Mouse (Mus musculus) neural tube, embryonic 13.5 days (tissue): ENCODE measurements around the gene Flvcr1. TPM values are rescaled to one million over a fixed set of nuclear protein-coding genes. Genes with fewer than 3 reads are reported as not detected.

Experiments
- ATAC-seq: fragments of 200-750 bp; cut with Nextera tagmentation; 2 replicates; pipeline ENCODE4 v1.8.0; 2017; ENCODE audit warnings: low read depth, mild to moderate bottlenecking, moderate TSS enrichment, moderate library complexity
- H3K27ac ChIP-seq: fragments of 300-500 bp; sonication (generic); replicated peaks from 2 replicates; pipeline ENCODE4 v1.5.1; 2015; ENCODE audit warnings: moderate library complexity, mild to moderate bottlenecking, inconsistent platforms
- H3K27me3 ChIP-seq: fragments of 300-500 bp; sonication (generic); 2 replicates; pipeline ENCODE4 v1.6.1; 2015; ENCODE audit warnings: mild to moderate bottlenecking, inconsistent platforms
- H3K36me3 ChIP-seq: fragments of 300-500 bp; sonication (generic); 2 replicates; pipeline ENCODE4 v1.6.1; 2015; ENCODE audit warnings: mild to moderate bottlenecking, inconsistent platforms
- H3K4me1 ChIP-seq: fragments of 300-500 bp; sonication (generic); replicated peaks from 2 replicates; pipeline ENCODE4 v1.6.1; 2015; ENCODE audit warnings: inconsistent platforms
- H3K4me2 ChIP-seq: fragments of 300-500 bp; sonication (generic); 2 replicates; pipeline ENCODE4 v1.6.1; 2015; ENCODE audit warnings: inconsistent platforms, mild to moderate bottlenecking, moderate library complexity
- H3K4me3 ChIP-seq: fragments of 300-500 bp; sonication (generic); 2 replicates; pipeline ENCODE4 v1.5.1; 2015; ENCODE audit warnings: mild to moderate bottlenecking, inconsistent platforms
- H3K9ac ChIP-seq: fragments of 300-500 bp; sonication (generic); 2 replicates; pipeline ENCODE4 v1.6.1; 2015; ENCODE audit warnings: moderate library complexity, mild to moderate bottlenecking, inconsistent platforms
- H3K9me3 ChIP-seq: fragments of 300-500 bp; sonication (generic); 2 replicates; pipeline ENCODE4 v1.6.1; 2016; ENCODE audit warnings: inconsistent platforms
- WGBS: fragments of 180-500 bp; shearing (Covaris S2); methylation state at CpG from one replicate; pipeline ENCODE4 v1.1.7; 2015; 5-methylcytosine and 5-hydroxymethylcytosine counted together
- polyA plus RNA-seq: library from polyadenylated mRNA; unstranded; fragments of >200 nt; fragmentation: Nextera tagmentation; extraction: Ambion mirVana; gene quantifications from 2 replicates; pipeline ENCODE4 v1.2.1, GENCODE M21; 2015

Gene Flvcr1
- polyA plus RNA-seq, 1 experiment from 2014 or later, result 6.9 TPM

- Histone ChIP-seq H3K27me3 (no peaks in the 10 kb centered on the region), H3K27ac (no peak overlapping the region), H3K4me2 (no peak overlapping the region), H3K4me3 (no peak overlapping the region), H3K36me3 (peaks cover 15% of the 10 kb centered on the region), H3K4me1 (peaks cover 3% of the 10 kb centered on the region), H3K9me3 (no peaks in the 10 kb centered on the region), H3K9ac (no peak overlapping the region)
- 76% methylated on average over 3 of the region's 3 CpGs for WGBS
- no peak for ATAC-seq
These were observed 25.3 kb downstream of the Flvcr1 start for GRCm38 (mm10) chr1:191000686-191001085.

DNA sequence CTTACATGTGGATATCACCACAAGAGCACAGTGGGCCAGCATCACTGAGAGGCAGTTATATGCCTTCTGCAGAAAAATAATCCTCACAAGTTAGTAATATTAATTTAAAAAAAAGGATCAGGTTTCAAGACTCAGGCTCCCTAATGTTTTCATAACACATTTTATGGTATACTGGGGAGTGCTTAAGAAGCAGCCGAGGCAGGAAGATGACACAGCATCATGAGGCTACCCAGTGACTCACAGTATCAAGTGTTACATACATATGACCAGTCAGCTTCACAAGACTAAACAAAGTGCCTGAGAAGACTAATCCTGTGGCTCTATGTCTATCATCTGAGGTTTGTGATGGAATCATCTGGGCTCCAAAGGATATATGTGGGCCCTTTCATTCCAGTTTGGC is 27.9 kb downstream of the Flvcr1 start:
- 66% methylated on average over 1 of the region's 1 CpGs for WGBS
- Histone ChIP-seq H3K4me3 (no peak overlapping the region), H3K27ac (no peak overlapping the region), H3K9me3 (no peaks in the 10 kb centered on the region), H3K4me1 (peaks cover 6% of the 10 kb centered on the region), H3K36me3 (no peaks in the 10 kb centered on the region), H3K4me2 (no peak overlapping the region), H3K27me3 (no peaks in the 10 kb centered on the region), H3K9ac (no peak overlapping the region)
- no peak for ATAC-seq

DNA sequence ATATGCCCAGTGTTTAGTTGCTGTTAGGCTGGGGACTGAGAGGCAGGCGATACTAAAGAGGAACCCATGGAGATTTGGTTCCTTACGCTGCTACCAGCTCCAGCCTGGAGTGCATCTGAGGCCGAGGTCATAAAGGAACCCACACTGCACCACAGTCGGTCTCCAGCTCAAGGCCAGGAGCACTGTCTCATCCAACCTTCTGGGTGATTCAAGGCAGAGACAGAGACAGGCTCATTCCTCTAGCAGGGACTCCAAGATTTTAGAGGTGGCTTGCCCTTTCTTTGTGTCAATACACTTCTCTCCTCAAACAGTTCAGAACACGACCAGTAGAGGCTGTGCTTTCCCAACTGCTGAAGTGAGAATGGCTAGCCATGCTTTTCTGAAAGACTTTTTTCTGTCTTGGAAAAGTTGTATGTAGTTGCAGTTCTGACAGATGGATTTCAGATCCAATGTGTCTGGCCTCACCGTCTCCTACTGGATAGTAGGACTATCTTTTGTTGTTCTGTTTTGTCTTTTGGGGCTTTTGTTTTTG is 29.5 kb downstream of the Flvcr1 start:
- H3K27ac ChIP-seq, result no peak overlapping the region
- H3K4me1 ChIP-seq, result peaks cover 6% of the 10 kb centered on the region
- H3K4me2 ChIP-seq, result no peak overlapping the region
- ATAC-seq, result no peak
- no peak overlapping the region for H3K4me3 ChIP-seq
- no peaks in the 10 kb centered on the region for H3K36me3 ChIP-seq
- WGBS, result 78% methylated on average over 6 of the region's 6 CpGs
- H3K9me3 ChIP-seq, result no peaks in the 10 kb centered on the region
- no peak overlapping the region for H3K9ac ChIP-seq
- no peaks in the 10 kb centered on the region for H3K27me3 ChIP-seq

GRCm38 (mm10) chr1:190995548-190995947 is 30.4 kb downstream of the Flvcr1 start:
- Histone ChIP-seq H3K36me3 (no peaks in the 10 kb centered on the region), H3K27me3 (no peaks in the 10 kb centered on the region), H3K27ac (no peak overlapping the region), H3K9me3 (no peaks in the 10 kb centered on the region), H3K4me2 (no peak overlapping the region), H3K9ac (no peak overlapping the region), H3K4me3 (no peak overlapping the region), H3K4me1 (peaks cover 6% of the 10 kb centered on the region)
- 63% methylated on average over 7 of the region's 7 CpGs for WGBS
- ATAC-seq, result no peak

DNA sequence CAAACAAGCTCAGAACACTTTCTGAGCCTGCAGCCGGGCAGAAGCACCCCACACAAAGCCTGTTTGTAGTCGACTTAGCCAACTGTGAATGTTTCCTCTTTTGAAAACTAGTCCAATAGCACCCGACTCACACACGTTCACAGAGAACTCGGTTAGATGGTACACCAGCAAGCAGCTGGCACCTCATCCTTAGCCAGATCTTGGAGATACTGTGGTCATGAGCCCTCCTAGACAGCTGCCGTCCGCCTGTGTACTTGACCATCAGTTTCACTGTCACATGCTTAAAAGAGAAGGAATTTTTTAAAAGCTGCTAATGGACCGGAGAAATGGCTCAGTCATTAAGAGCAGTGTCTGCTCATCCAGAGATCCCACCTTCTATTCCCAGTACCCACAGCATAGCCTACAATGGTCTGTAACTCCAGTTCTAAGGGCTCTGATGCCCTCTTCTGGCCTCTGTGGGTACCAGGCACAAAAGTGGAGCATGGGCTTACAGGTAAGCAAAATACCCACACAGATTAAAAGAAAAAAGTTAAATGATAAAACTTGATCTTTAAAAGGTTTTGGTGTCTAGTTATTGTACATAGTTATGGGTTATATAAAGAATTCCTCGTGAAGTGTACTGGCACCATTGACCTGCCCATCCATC is 36.4 kb downstream of the Flvcr1 start:
- Histone ChIP-seq H3K4me1 (no peaks in the 10 kb centered on the region), H3K27me3 (no peaks in the 10 kb centered on the region), H3K4me3 (no peak overlapping the region), H3K4me2 (no peak overlapping the region), H3K9me3 (no peaks in the 10 kb centered on the region), H3K9ac (no peak overlapping the region), H3K27ac (no peak overlapping the region), H3K36me3 (no peaks in the 10 kb centered on the region)
- ATAC-seq, result no peak
- WGBS, result 83% methylated on average over 9 of the region's 9 CpGs

DNA sequence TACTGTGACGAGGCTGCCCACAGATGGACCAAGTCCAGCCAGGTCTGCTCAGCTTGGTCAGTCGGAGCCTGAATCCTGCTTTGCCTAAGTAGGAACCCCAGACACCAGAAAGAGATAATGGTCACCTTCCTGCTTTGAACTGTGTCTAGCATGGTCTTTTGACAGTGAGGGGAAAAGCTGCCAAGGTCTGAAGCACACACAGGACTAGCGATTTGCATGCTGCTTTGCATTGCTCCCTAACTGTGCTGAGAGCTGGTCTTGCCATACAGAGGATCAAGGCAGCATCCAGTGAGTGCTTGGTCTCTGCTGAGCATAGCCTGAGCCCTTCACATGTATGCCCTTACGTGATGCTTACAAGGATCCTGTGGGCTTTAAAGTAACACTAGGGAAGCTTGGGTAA is 44.5 kb downstream of the Flvcr1 start:
- 81% methylated on average over 4 of the region's 4 CpGs for whole genome bisulfite sequencing
- Histone ChIP-seq H3K36me3 (0 out of 2 replicates have a peak, but pooled peaks cover under 1% of the 10 kb centered on the region), H3K9ac (no peak overlapping the region), H3K27ac (no peak overlapping the region), H3K4me2 (no peak overlapping the region), H3K4me1 (peaks cover 23% of the 10 kb centered on the region), H3K27me3 (no peaks in the 10 kb centered on the region), H3K9me3 (no peaks in the 10 kb centered on the region), H3K4me3 (no peak overlapping the region)
- ATAC-seq, result no peak

DNA sequence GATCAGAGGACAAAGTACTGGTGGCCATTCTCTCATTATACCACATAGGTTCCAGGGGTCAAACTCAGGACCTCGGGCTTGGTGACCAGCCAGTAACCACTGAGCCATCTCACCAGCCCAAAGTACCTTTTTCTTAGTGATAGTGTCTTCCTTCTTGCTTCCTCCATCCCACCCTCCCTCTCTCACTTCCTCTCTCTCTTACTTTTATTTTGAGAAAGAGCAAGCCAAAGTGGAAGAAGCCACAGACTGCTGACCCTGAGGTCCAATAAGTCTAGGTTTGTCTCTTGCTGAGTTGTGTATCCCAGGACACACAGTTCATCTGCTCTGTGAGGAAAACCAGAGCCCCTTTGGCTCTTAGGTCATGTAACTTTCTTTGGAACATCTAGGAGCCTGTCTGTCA is 45.5 kb downstream of the Flvcr1 start:
- ATAC-seq, result no peak
- H3K9me3 ChIP-seq, result no peaks in the 10 kb centered on the region
- H3K4me3 ChIP-seq, result no peak overlapping the region
- WGBS, result 100% methylated on average over 1 of the region's 1 CpGs
- no peak overlapping the region for H3K9ac ChIP-seq
- no peak overlapping the region for H3K4me2 ChIP-seq
- no peak overlapping the region for H3K27ac ChIP-seq
- H3K27me3 ChIP-seq, result no peaks in the 10 kb centered on the region
- H3K36me3 ChIP-seq, result peaks cover 8% of the 10 kb centered on the region; the same call in 1 of the 2 replicates
- peaks cover 33% of the 10 kb centered on the region for H3K4me1 ChIP-seq

DNA sequence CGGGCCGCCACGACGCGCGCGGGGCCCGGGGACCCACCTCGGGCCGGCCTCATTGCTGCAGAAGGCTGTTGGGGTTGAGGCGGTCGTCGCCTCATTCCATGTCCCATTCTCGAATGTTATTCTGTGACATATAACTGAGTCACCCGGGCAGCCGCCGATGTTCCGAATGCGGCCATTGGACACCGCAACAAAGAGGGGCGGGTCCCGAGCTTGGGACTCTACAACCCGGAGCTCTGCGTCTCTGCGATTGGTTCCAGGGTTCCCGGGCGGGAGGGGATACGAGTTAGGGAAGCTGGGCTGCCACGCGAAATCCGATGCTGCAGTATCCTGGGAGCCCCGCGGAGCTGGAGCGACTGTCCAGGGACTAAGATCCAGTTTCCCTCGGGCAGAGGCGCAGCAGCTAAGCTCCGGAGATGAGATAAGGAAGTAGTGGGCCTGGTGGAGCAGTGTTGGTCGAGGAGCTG is 46.8 kb downstream of the Flvcr1 start, which contains the start of gene Vash2:
TSS of gene Vash2 (minus strand) at position 197 of the 464 bp plus-strand sequence.
- peak within 1 kb of the TSS; percentile 69 for H3K4me2 ChIP-seq
- peak within 1 kb of the TSS; percentile 98 for H3K27ac ChIP-seq
- H3K4me3 ChIP-seq, result peak within 1 kb of the TSS; percentile 83
- H3K4me1 ChIP-seq, result peaks cover 46% of the 10 kb centered on the region
- H3K9me3 ChIP-seq, result no peaks in the 10 kb centered on the region
- H3K36me3 ChIP-seq, result peaks cover 22% of the 10 kb centered on the region
- H3K9ac ChIP-seq, result peak within 1 kb of the TSS; percentile 91
- 0% methylated on average over 38 of the region's 38 CpGs for WGBS
- peak; percentile 98 for ATAC-seq
- no peaks in the 10 kb centered on the region for H3K27me3 ChIP-seq

DNA sequence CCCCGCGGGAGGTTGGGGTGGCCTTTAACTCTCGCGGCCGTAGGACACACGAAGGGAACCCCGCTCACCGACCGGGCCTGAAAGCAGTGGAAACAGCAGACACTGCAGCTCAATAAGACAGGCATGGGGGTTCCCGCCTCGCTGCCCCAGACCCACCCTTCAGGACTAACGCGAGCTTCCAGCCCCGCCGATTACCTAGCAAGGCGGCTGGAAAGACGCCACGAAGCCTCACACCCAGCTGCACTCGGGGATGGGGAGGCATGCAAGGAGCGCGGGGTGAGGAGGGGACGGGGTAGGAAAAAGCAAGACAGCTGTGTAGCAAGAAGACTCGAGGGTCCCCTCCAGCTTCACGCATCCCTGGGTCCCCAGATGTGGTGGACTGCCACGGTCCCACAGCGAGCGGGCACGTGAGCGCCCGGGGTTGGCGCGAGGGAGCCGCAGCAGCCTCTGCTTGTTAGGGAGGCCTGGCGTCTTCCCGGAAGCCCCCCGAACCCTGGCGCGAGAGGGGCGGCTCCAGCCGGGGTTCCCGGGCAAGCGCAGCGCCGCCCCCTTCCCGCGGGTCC is 47.4 kb downstream of the Flvcr1 start:
- peak; percentile 86 for ATAC-seq
- Histone ChIP-seq H3K4me2 (peak overlapping the region; percentile 69), H3K9ac (peak overlapping the region; percentile 91), H3K9me3 (no peaks in the 10 kb centered on the region), H3K4me3 (peak overlapping the region; percentile 83), H3K27me3 (no peaks in the 10 kb centered on the region), H3K36me3 (peaks cover 27% of the 10 kb centered on the region), H3K4me1 (peaks cover 49% of the 10 kb centered on the region), H3K27ac (peak overlapping the region; percentile 98)
- under 1% methylated on average over 46 of the region's 46 CpGs for WGBS

GRCm38 (mm10) chr1:190978001-190978400 is 48.0 kb downstream of the Flvcr1 start:
- peak; percentile 16; the same call in 1 of the 2 replicates for ATAC-seq
- WGBS, result 0% methylated on average over 22 of the region's 22 CpGs
- no peaks in the 10 kb centered on the region for H3K9me3 ChIP-seq
- H3K27me3 ChIP-seq, result no peaks in the 10 kb centered on the region
- H3K36me3 ChIP-seq, result peaks cover 33% of the 10 kb centered on the region
- H3K4me1 ChIP-seq, result peaks cover 55% of the 10 kb centered on the region
- peak overlapping the region; percentile 91 for H3K9ac ChIP-seq
- H3K4me3 ChIP-seq, result peak overlapping the region; percentile 83
- peak overlapping the region; percentile 69 for H3K4me2 ChIP-seq
- H3K27ac ChIP-seq, result peak overlapping the region; percentile 98

DNA sequence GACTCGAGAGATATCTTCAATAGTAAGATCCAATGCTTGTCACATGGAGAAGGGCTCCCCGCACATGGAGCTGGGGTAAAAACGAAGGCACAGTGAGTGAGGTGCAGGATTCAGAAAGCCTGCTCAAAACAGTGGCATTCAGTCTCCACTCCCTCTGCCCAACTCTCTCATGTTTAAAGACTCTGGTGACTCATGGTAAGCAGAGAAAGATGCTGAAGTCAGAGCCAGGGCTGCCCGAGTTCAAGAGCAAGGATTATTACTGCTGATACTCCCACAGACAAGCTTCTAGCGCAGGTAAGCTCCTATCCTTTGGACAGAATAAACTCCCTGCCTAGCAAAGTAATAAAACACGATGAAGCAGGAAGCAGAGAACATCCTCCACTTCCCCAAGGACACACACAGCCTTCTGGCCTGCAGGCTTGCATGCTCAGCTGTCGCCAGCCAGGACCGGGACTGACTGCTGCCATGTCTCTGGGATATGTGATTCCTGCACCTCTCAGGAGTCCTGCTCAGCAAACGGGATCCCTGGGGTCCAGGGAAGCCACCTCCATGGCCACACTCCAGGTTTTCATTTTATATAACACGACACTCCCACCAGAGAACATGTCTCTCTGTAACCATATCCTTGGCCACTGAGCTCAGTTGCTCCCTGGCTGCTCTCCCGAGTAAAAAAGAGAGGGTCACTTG is 48.9 kb downstream of the Flvcr1 start:
- H3K4me1 ChIP-seq, result peaks cover 64% of the 10 kb centered on the region
- 45% methylated on average over 11 of the region's 11 CpGs for WGBS
- ATAC-seq, result no peak

DNA sequence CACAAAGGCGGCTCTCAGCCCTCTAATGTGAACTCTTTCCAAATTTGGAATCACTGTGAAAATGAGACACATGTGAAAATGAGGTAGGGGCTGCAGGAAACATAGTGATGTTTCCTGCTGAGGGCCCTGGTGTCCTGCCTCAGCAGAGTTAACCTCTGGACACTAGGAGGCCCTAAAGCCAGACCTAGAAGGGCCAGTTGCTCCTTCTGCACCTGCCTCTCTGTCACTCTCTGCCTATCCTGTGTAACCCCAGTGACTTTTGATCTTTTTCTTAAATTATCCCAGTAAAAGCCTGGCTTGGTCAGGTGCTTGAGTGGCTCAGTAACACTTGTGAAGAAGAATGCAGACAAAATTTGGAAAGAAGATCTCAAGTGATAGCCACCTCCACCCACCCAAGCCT is 51.1 kb downstream of the Flvcr1 start:
- Histone ChIP-seq H3K27me3 (no peaks in the 10 kb centered on the region), H3K4me1 (peaks cover 64% of the 10 kb centered on the region), H3K4me2 (no peak overlapping the region), H3K27ac (no peak overlapping the region), H3K4me3 (no peak overlapping the region), H3K9ac (0 out of 2 replicates have a peak overlapping the region, but pooled peaks have one; percentile 31), H3K36me3 (peaks cover 63% of the 10 kb centered on the region), H3K9me3 (no peaks in the 10 kb centered on the region)
- no peak for ATAC-seq
- WGBS, result 80% methylated on average over 1 of the region's 1 CpGs

More for the DNA sequence above, 48.9 kb downstream of the Flvcr1 start:
- peak overlapping the region; percentile 83 for H3K4me3 ChIP-seq
- H3K4me2 ChIP-seq, result peak overlapping the region; percentile 69
- no peaks in the 10 kb centered on the region for H3K27me3 ChIP-seq
- peak overlapping the region; percentile 98; the same call in 1 of the 2 replicates for H3K27ac ChIP-seq
- H3K9me3 ChIP-seq, result no peaks in the 10 kb centered on the region
- H3K36me3 ChIP-seq, result peaks cover 43% of the 10 kb centered on the region
- peak overlapping the region; percentile 91 for H3K9ac ChIP-seq
